Mouse (Mus musculus) left cerebral cortex, postnatal 25 days (tissue): ENCODE data around the gene Thsd4. TPM values are rescaled to one million over a fixed set of nuclear protein-coding genes. Genes with fewer than 3 reads are reported as not detected.
"Not testable (repeated sequence)": the region's sequence is repeated elsewhere in the genome, so short reads cannot be mapped to it uniquely, and the experiment has no call there.

ENCODE experiments used
- DNase-seq, 2 experiments: peaks; one replicate each; pipeline ENCODE4 v3.0.0; 2022; ENCODE audit warnings: low spot score in 2 of 2, mixed read lengths in 1 of 2
- intact Hi-C: fragments of 180-260 bp; cut with DNase I; formaldehyde crosslinking; loops from one replicate; pipeline ENCODE4 v1.15.1; 2025
- total RNA-seq, 2 experiments: library from RNA; stranded (reverse); gene quantifications; 2 replicates each; pipeline ENCODE4 v1.2.3; 2021

The Thsd4 gene
- total RNA-seq, 2 experiments from 2014 or later: 4.7 to 6.2 TPM

DNA sequence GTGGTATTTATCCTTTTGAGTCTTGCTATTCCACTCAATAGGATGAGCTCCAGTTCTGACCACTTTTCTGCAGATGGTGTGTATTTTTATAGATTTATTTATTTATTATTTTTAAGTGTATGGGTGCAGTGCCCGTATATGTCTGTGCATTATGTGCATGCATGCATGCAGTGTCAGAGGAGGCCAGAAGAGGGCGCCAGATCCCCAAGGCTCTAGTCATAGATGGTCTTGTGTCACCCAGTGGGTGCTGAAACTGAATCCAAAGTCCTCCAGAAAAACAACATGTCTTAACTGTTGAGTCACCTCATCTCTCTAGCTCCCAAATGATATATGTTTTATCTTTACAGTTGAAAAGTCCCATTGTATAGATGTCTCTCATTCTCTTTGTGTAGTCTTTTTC, 326.3 kb downstream of the Thsd4 start:
- DNase-seq: no peak
- intact Hi-C loops: no loop called here

DNA sequence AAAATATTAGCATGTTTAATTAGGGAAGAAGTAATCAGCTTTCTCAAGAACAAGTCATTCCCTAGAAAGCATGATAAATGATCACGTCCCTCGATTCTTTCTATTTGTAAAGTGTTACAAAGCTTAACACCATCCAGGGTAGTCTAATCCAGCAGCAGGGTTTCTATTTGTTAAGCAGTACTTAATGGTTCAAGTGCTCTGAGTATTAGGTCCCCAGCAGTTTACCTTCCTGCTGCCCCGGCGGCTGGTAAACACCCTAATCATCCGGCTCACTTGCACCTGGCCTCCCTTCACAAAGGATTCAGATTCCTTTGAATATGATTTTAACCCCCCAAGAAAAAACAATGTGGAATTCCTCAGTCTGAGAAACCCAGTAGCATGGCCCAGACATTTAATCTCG, 326.9 kb downstream of the Thsd4 start:
- intact Hi-C loops: no loop called here
- DNase-seq: no peak

DNA sequence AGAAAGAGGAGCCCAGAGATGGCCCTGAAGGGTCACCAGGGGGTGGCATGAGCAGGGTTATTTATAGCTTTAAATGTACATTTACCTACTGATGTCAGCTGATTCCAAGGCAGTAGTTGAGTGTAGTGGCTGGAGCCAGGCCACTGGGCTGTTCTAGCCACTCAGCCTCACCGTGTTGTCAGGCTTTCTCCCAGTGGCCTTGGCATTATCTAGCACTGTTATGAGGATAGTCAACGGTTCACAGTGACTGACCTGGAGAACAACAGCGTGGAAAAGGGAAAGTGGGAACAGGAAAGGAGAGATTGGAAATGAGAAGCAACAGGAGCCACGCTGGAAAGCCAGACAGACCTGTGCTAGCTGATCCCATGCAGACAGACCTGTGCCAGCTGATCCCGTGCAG, 329.5 kb downstream of the Thsd4 start:
- no peak for DNase-seq
- intact Hi-C loops: no loop called here

DNA sequence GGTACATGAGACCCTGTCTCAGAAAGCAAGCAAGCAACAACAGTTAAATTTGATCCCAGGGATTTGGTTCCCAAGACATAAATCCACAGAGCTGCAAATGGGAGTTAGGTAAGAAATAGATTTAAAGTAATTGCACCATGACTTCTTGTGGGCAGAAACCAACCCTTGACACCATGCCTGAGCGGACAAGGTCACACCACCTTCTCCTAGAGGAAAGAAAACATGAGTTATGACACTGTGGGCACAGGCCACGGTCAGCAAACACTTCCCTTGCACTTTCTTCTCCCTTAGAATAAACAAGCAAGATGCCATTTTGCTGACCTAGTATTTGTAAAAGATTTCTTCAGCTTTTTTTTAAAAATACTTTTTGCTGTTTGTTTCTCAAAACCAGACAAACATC, 334.4 kb downstream of the Thsd4 start:
- no peak for DNase-seq
- intact Hi-C loops: no loop called here

DNA sequence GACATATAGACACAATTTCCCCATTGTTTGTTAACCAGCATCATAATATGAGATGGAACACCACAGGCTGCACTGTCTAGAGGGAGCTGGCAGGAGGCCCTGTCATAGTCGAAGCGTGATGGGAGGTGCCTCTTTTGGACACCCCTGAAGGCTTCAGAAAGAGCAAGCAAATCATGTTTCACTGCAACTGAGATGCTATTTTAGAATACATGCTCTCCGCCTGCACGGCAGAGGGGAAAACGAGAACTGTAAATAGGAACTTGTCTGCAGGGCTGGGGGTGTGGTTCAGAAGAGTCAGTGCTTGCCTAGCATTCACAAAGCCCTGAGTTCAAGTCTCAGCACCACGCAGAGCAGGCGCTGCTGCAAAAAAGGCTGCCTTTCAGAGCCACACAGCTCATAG, 334.9 kb downstream of the Thsd4 start:
- peak in 1 of 2 experiments; percentile 56 for DNase-seq
- intact Hi-C loops: no loop called here

DNA sequence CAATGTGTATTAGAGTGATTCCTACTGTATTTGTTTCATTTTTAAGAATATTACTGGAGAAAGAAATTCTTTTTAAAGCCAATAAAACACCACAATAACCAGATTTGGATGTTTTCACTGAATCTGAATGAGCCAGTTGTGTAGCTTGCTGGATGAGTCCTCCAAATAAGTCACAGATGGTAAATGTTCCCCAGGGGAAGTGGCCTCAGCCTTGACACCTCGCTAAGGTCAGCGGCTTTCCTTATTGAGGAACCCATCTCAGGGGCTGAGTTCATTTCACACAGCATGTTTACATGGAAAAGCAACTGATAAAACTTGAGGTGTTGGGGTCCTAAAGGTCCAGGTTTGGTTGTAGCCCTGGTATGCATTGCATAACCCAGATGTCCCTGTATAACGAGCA, 337.8 kb downstream of the Thsd4 start:
- DNase-seq: no peak
- intact Hi-C loops: no loop called here

DNA sequence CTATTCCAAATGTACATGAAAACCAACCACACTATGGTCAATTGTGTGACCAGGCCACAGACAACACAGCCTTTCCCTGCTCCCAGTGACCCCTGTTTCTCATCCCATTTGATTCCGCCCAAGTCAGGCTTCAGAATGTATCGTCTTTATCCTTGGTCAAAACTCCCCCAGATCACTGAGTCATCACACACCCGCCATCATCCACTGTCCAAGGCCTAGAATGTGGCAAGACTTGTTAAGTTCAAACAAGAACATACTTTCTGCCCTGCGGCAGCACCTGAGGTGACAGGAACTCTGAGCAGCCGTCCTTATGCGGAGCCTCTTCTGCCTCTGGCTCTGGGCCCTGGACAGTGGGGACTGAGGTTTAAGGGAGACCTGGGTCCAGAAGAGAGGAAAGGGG, 339.5 kb downstream of the Thsd4 start:
- no peak for DNase-seq
- intact Hi-C loops: no loop called here

DNA sequence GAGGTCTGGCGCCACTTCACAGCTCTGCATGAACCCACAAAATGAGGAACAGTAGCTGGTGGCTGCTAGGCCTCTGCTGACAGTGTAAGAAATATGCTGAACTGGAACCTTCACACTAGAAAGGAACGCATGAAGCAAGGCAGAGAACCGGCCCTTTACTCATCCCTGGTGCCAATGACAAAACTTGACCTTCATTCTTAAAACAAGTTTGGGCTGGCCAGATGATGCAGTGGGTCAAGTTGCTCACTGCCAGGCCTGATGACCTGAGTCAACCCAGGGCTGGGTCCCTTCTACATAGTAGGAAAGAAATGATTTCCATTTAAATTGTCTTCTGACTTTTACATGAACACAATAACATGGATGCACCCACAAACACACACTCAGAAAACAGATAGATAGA, 340.9 kb downstream of the Thsd4 start:
- no peak for DNase-seq
- intact Hi-C loops: no loop called here

DNA sequence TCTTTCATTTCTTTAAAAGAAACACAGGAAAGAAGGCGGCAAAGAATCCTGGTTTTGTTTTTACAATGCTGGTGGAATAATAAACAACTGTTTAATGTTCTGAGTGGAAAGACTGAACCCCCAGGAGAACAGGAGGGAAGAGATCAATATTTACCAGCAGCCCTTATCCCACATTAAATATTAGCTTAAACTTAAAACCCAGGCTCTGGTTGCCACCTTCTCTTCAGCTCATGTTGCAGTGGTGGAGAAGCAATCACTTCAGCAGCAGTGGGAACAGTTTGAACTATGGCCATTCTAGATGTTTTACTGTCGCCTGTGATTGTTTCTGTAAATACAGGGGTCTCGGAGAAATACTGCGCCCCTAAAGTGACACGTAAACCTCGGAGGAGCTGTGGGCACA, 341.7 kb downstream of the Thsd4 start:
- intact Hi-C loops: no loop called here
- DNase-seq: no peak

DNA sequence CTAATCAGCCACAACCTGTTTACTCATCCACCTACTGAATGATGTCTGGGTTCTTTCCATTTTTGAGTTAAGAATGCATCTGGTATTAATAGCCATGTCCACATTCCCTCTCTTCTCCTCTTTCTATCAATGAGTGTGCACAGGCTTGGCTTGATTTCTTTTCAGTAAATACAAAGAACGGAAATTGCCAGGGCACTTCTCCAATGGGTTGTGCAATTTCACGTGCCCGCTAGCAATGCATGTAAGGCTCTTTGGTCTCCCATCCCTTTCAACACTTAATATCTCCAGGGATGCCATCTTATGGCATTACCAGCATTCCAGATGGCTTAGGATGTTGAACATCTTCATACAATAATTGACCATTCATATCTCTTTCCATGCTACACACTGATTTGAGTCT, 345.5 kb downstream of the Thsd4 start:
- intact Hi-C loops: no loop called here
- no peak for DNase-seq

DNA sequence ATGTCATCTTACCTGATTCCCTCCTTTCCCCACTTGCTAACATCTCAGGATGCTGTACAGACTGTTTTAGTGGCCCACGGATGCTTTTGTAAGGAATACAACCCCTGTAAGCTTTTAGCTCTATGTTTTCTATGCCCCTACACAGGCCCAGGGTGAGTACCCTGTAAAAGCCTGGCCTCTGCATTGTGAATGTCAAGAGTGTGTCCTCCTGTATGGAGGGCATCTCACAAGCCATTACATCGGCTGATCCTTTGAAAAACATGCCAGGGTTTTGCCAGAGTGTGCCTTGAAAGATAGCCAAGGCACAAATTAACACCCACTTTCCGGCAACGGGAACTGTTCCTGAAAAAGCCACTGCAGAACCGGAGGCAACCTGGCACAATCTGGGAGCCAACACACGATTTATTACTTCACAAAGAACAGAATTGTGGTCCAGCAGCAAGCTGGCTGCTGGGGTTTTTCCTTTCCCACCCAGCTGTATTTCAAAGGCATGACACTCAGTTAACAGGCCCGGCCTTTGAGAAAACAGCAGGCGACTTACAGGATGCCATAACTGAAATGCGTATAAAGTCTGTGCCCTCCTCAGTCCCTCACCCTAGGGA, 349.3 kb downstream of the Thsd4 start:
- peak; percentile 13 to 32 for DNase-seq
- intact Hi-C loops: not testable (repeated sequence)

DNA sequence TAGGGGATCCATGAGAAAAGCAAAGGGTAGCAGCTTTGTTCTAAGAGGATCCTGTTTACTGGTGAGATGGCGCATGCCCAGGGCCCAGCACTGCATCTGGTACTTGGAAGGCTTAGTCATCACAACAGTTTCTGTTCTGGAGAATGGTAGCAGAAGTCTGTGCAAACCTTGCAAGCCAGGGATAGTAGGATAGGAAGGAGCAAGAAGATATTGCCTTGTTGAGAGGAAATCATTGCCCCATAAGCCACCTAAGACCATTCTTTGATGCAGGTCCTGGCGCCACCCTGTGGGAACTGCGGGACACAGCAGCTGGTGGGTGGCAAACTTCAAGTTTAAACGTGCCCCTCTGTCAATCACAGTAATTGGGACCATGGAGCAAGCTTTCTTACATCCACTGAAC, 354.9 kb downstream of the Thsd4 start:
- intact Hi-C loops: no loop called here
- DNase-seq: peak; percentile 28 to 65

DNA sequence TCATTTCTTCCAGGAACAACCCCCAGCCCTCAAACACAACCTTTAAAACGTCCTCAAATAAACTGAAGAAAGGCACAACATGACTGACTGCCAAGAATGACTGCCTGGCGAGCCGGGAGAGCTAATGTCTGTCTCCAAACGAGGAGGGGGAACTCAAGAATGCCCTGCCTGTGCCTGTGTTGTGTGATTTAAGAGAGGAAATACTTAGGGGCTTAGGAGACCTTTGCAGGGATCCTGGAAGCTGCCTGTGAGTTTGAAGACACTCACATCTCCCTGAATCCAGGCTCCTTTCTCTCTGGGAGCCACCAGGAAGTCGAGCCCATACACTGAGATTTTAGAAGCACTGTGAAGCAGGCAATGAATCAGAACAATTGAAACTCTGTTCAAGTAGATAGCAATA, 361.0 kb downstream of the Thsd4 start:
- no peak for DNase-seq
- intact Hi-C loops: no loop called here

DNA sequence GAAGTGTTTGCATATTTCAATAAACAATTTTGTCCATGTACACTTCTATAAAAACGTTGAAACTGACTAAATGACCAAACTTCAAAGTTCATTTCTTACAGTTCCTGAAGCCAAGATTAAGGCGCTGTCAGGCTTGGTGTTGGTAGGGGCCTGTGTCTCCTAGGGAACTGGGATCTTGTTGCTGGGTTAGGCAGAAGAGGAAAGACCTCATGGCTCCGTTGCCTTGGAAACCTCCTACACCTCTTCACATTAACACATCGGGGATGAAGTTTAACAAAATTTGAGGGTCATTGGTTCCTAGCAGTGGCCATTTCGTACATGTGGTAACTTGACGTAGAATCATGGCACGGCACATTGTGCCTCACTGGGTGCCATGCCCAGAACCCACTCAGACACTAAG, 361.7 kb downstream of the Thsd4 start:
- no peak for DNase-seq
- intact Hi-C loops: no loop called here

DNA sequence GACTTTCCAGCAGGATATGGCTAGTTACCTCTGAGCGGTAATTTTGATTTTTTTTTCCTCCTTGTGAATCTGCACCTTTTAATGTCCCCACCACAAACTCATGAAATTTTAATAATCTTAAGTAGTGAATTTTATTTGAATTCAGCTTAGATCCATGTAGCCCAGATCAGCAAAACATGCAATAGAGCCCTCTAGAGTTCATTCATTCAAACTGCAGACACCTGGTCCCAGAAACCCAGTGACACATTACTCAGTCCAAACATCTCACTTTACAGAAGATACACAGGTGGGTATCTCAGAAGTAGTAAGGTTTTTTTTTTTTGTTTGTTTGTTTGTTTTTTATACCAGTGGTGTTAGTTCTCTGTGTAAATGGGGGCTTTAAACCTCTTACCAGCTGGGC, 368.9 kb downstream of the Thsd4 start:
- intact Hi-C loops: no loop called here
- DNase-seq: no peak

DNA sequence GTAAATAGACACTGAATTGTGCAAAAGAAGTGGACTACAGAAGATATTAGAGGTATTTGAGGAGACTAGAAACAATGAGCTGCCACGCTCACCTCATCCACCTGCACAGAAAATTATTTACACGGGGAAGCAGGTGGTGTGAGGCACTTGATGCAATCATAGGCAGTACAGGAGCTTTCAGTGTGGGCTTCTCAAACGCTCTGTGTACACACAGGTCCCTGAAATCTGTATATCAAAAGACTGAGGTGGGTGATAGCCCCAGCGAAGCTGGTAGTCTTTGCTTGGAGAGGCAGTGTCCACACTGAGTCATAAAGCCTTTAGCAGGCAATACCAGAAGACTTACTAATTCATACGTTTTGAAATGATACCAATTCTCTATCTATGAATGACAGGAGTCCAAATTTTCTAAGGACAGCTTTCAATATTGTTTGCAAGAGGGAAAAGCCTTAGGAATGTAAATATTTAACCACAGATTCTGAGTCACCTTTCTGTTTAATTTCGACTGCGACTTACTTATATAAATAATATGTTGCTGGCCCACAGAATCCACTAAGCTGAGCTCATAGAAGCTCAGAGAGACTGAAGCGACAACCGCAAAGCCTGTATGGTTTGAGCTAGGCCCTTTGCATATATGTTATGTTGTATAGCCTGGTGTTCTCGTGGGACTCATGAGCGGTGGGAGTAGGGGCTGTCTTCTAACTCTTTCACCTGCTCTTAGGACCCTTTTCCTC, 369.8 kb downstream of the Thsd4 start:
- intact Hi-C loops: no loop called here
- DNase-seq: no peak

DNA sequence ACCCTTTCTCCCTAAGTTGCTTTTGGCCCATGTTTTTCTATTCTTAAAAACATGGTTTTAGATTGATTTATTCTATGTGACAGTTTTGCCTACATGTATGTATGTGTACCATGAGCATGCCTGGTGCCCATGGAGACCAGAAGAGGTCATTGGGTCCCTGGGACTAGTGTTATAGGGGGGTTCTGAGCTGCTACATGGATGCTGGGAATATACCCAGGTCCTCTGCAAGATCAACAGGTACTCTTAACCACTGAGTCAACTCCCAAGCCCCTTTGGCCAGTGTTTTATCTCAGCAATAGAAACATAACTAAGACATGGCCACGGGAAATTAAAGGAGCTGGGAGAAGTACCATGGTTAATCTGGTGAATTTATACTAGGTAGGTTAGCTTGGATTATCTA, 371.3 kb downstream of the Thsd4 start:
- DNase-seq: no peak
- intact Hi-C loops: no loop called here

DNA sequence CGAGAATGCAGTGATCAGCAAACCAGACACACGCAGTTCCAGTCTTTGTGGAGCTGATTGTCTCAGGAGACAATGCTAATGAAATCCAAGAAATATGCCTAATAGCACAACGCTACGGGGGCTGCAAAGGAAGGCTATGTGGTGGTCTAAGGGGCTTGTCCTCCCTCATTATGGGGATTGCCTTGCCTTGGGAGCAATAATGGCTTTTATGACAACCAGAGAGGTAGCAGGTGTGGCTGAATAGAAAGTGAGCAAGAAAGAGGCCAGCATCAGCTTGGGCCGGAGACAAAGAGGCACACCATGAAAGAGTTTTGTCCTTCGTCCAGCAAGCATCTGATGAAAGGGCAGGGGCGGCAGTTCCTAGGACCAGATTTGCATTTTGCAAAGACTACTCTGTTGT, 372.9 kb downstream of the Thsd4 start:
- intact Hi-C loops: no loop called here
- no peak for DNase-seq

DNA sequence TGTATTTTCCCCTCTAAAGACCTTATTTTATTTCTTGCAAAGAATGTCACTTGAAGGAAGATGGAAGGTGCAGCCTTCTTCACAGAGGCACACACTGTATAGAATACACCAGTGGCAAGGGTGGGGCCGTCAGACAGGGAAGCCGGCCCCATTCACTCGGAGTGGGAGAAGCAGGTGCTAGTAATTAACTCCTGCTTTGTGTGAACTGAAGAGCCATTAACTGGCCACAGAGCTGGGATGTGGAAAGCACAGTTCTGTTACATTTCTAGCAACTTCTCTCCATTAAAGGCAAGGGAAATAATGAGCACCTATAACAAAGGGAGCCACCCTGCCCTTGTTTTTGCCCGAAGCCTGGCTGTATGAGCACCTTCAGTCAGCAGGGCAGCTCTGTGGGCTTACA, 374.4 kb downstream of the Thsd4 start:
- DNase-seq: no peak

DNA sequence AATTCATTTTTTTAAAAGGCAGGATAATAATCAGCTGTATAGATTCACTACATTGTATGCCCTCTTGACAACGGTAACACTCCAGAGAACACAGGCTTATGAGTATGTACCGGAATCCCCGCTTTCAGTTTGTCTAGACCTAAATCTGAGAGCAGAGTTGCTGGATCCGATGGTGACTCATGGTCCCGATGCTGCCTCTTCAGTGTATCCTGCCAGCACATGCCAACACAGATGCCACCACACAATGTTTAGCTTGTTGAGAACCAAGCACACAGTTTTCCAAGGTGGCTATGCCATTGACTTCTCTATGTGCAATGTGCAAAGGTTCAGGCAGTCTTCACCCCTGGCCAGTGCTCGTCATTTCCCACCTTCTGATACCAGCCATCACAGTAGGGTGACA, 378.0 kb downstream of the Thsd4 start:
- intact Hi-C loops: no loop called here
- DNase-seq: peak in 1 of 2 experiments; percentile 65

More for the DNA sequence above, 374.4 kb downstream of the Thsd4 start:
- intact Hi-C loops: no loop called here

DNA sequence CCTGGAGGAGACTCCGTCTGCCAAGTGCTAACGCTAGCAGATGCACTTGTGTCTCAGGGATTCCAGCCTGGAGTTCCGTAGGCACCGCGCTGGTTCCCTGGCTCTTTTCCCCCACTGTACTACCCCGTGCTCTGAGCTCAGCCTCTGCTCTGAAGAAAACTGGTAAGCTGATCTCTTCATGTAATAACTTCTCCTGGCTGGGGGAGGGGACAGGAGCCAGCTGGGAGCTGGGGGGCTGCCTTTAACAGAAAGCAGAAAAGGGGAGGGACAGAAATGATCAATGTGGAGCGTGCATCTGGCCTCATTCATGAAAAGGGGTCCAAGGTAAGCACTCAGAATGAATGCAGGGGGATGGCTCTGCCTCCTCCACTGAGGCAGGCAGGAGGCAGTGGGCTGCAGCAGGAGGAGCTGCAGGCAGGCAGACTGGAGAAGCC, 380.7 kb downstream of the Thsd4 start:
- intact Hi-C loops: no loop called here
- peak in 1 of 2 experiments; percentile 36 for DNase-seq

DNA sequence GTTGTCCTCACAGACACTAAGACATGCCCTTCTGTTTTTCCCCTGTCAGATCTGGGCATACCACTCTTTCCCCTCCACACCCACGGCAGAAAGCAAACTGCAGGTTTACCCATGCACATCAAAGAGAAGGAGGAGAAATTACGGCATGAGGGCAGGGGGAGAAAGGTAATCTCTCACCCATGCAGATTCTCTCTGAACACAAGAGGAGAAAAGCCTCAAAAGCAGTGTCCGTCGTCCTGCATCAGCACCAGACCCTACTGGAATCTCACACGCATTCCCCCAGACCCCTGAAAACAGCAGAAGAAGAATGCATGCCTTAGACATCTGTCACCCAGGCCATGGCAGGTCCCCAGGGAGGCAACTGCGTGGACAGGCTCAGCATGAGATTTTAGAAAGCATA, 381.4 kb downstream of the Thsd4 start:
- intact Hi-C loops: no loop called here
- no peak for DNase-seq
